Mouse (Mus musculus) liver, embryonic 14.5 days (tissue): Measurements from ENCODE around the gene Dnajc21. TPM values are rescaled to one million over a fixed set of nuclear protein-coding genes. Genes with fewer than 3 reads are reported as not detected.
A peak's percentile ranks its signal among the peaks of the same experiment; 100 is the strongest.

ENCODE experiments used
- ATAC-seq: fragments of 200-750 bp; cut with Nextera tagmentation; 2 replicates; pipeline ENCODE4 v1.8.0; 2017; ENCODE audit warnings: moderate number of reproducible peaks, mild to moderate bottlenecking, moderate library complexity; ENCODE audit not compliant: insufficient read depth
- DNase-seq, 3 experiments: peaks; one replicate each; pipeline ENCODE4 v3.0.0-alpha.2; 2012 to 2013; ENCODE audit warnings: low read depth in 3 of 3, low spot score in 3 of 3
- H3K27ac ChIP-seq: fragments of 300-500 bp; sonication (generic); 2 replicates; pipeline ENCODE4 v1.5.1; 2014; ENCODE audit warnings: moderate library complexity, mild to moderate bottlenecking, control low read depth, inconsistent platforms
- H3K27me3 ChIP-seq: fragments of 300-500 bp; sonication (generic); 2 replicates; pipeline ENCODE4 v1.6.1; 2014; ENCODE audit warnings: mild to moderate bottlenecking, low read length, moderate library complexity; ENCODE audit not compliant: control insufficient read depth, insufficient read depth
- H3K36me3 ChIP-seq: fragments of 300-500 bp; sonication (generic); replicated peaks from 2 replicates; pipeline ENCODE4 v1.6.1; 2014; ENCODE audit warnings: low read depth; ENCODE audit not compliant: control insufficient read depth, insufficient read depth
- H3K4me1 ChIP-seq, 2 experiments: fragments of 200-500 bp in 1 of 2; fragments of 300-500 bp in 1 of 2; sonication (generic) in 1 of 2; replicated peaks; 2 replicates each; pipeline ENCODE4 v1.6.1; 2012 to 2014; ENCODE audit warnings: antibody characterized with exemption in 1 of 2, inconsistent platforms in 1 of 2, low read length in 1 of 2; ENCODE audit not compliant: control insufficient read depth in 2 of 2, insufficient read depth in 2 of 2
- H3K4me2 ChIP-seq: fragments of 300-500 bp; sonication (generic); 2 replicates; pipeline ENCODE4 v1.6.1; 2014; ENCODE audit warnings: low read depth, mild to moderate bottlenecking, control low read depth, moderate library complexity
- H3K4me3 ChIP-seq, 2 experiments: fragments of 200-500 bp in 1 of 2; fragments of 300-500 bp in 1 of 2; sonication (generic) in 1 of 2; 2 replicates each; pipeline ENCODE4 v1.5.1; 2012 to 2014; ENCODE audit warnings: low read depth in 2 of 2, low read length in 2 of 2, mild to moderate bottlenecking in 2 of 2, control low read depth in 1 of 2, inconsistent platforms in 1 of 2, moderate library complexity in 1 of 2; ENCODE audit not compliant: insufficient read depth in 1 of 2
- H3K9ac ChIP-seq: fragments of 300-500 bp; sonication (generic); replicated peaks from 2 replicates; pipeline ENCODE4 v1.6.1; 2014; ENCODE audit warnings: mild to moderate bottlenecking, control low read depth, moderate library complexity
- H3K9me3 ChIP-seq: fragments of 300-500 bp; sonication (generic); 2 replicates; pipeline ENCODE4 v1.6.1; 2016; ENCODE audit warnings: low read length, mixed read lengths; ENCODE audit not compliant: control insufficient read depth
- CTCF ChIP-seq: IDR thresholded peaks from 2 replicates; pipeline ENCODE4 v1.5.1; 2016; ENCODE audit warnings: antibody characterized with exemption, low read depth, control low read depth
- EP300 ChIP-seq: IDR thresholded peaks from 2 replicates; pipeline ENCODE4 v1.6.1; 2016; ENCODE audit warnings: antibody characterized with exemption, low read depth
- WGBS: fragments of 180-500 bp; shearing (Covaris S2); extraction: QIAGEN DNeasy Blood & Tissue Kit; methylation state at CpG from one replicate; pipeline ENCODE4 v1.1.7; 2014; ENCODE audit not compliant: insufficient replicate concordance; 5-methylcytosine and 5-hydroxymethylcytosine counted together
- polyA plus RNA-seq, 2 experiments: library from polyadenylated mRNA; depleted of rRNA in 1 of 2; stranded (reverse) in 1 of 2; unstranded in 1 of 2; fragments of >200 nt; fragmentation: Nextera tagmentation in 1 of 2; extraction: Ambion mirVana in 1 of 2; gene quantifications; 2 replicates each; pipeline versions ENCODE4 v1.2.1 to v1.2.3; 2012 to 2014

The Dnajc21 gene
- polyA plus RNA-seq (2012; rRNA removed) (2.7 and 5.4 TPM in 2 replicates), polyA plus RNA-seq (2014; fragmentation: Nextera tagmentation; extraction: Ambion mirVana) (4.9 and 6.5 TPM in 2 replicates)

DNA sequence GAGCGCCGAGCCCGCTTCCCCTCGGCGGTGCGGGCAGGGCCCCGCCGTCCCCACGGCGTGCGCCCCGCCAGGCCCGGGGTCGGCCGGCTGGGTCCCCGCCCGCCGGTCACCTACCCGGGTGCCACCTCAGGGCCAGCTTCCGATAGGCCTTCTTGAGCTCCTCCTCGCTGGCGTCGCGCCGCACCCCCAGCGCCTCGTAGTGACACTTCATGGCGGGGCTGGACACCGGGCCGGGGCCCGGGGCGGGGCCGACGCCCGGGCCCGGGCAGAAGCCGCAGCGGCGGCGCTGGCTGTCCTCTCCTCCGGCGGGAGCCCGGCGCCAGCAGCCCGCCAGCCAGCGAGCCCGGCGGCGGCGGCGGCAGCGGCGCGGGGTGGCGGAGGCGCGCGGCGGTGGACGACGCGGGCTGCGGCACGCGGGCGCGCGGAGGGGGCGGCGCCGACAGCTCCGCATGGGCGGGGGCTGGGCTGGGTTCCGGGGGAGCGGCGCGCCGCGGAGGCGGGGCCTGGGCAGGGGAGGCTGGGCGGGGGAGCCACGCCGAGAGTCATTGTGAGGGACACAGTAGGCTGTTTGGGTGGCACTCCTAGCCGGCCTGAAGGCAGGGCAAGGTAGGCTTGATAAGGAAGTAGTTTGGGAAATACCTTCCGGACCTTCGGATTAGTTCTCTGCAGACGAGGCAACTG lies at the start of gene Dnajc21:
Gene Dnajc21 (minus strand): TSS at position 366 of the 681 bp plus-strand sequence.
- H3K4me1 ChIP-seq: peaks cover 2 to 7% of the 10 kb centered on the region in 2 experiments; a peak in 2 of 4 replicates
- TF ChIP-seq CTCF: no peak
- no peak for TF ChIP-seq EP300
- H3K9me3 ChIP-seq: no peaks in the 10 kb centered on the region
- ATAC-seq (peak; percentile 97), DNase-seq (peak; percentile 65 to 70 (median 69))
- H3K9ac ChIP-seq: peak within 1 kb of the TSS; percentile 87
- peak within 1 kb of the TSS; percentile 72 to 84 for H3K4me3 ChIP-seq
- H3K4me2 ChIP-seq: peak within 1 kb of the TSS; percentile 98
- peaks cover 1% of the 10 kb centered on the region for H3K36me3 ChIP-seq
- 1% methylated on average over 65 of the region's 87 CpGs for WGBS
- peak within 1 kb of the TSS; percentile 25; the same call in 1 of the 2 replicates for H3K27ac ChIP-seq
- H3K27me3 ChIP-seq: no peaks in the 10 kb centered on the region

DNA sequence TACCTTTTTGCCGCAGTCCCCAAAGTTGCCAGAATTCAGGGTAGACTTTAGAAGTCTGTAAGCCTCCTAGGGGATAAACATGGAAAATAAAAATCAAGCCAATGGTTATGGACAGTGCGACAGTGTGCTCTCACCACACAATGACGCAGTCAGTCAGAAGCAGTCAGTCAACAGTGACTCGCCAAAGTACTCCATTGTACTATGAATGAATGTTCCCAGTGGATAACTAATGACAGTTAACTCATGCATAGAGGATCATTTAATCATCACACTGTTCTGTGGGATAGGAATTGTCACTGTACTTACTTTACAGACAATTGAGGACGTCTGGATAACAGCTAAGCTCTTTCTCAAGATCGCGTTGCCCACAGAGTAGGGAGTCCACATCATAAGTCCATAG lies 44.9 kb upstream of the Dnajc21 start:
- H3K4me2 ChIP-seq: no peak overlapping the region
- ATAC-seq (no peak), DNase-seq (no peak)
- 73% methylated on average over 7 of the region's 7 CpGs for WGBS
- no peaks in the 10 kb centered on the region for H3K36me3 ChIP-seq
- H3K4me3 ChIP-seq: no peak overlapping the region
- no peaks in the 10 kb centered on the region for H3K27me3 ChIP-seq
- no peak overlapping the region for H3K9ac ChIP-seq
- no peaks in the 10 kb centered on the region for H3K9me3 ChIP-seq
- no peaks in the 10 kb centered on the region for H3K4me1 ChIP-seq
- H3K27ac ChIP-seq: no peak overlapping the region
- TF ChIP-seq CTCF (no peak), EP300 (no peak)

DNA sequence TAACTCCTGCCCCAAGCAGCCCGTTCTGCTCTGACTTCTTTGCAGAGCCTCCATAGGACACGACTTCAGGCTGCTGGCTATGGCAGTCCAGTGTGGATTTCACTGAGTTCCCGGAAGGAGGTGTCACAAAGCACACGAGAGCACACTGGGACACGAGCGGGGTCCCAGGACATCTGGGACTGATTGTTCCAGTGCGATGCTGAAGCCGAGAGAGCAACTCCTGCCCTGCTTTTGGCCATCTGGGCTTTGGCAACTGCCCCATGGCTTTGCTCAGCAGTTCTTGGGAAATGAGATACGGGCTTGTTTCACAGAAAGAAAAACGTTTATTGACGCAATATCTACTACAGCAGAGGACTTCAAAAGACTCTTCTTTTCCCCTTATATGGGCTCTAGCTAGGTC lies 35.8 kb upstream of the Dnajc21 start:
- no peak overlapping the region for H3K27ac ChIP-seq
- H3K9ac ChIP-seq: no peak overlapping the region
- no peak overlapping the region for H3K4me3 ChIP-seq
- TF ChIP-seq CTCF: no peak
- TF ChIP-seq EP300: no peak
- H3K27me3 ChIP-seq: no peaks in the 10 kb centered on the region
- ATAC-seq (no peak), DNase-seq (no peak)
- H3K9me3 ChIP-seq: no peaks in the 10 kb centered on the region
- WGBS: 65% methylated on average over 11 of the region's 11 CpGs
- H3K4me2 ChIP-seq: no peak overlapping the region
- no peaks in the 10 kb centered on the region for H3K36me3 ChIP-seq
- H3K4me1 ChIP-seq: no peaks in the 10 kb centered on the region

DNA sequence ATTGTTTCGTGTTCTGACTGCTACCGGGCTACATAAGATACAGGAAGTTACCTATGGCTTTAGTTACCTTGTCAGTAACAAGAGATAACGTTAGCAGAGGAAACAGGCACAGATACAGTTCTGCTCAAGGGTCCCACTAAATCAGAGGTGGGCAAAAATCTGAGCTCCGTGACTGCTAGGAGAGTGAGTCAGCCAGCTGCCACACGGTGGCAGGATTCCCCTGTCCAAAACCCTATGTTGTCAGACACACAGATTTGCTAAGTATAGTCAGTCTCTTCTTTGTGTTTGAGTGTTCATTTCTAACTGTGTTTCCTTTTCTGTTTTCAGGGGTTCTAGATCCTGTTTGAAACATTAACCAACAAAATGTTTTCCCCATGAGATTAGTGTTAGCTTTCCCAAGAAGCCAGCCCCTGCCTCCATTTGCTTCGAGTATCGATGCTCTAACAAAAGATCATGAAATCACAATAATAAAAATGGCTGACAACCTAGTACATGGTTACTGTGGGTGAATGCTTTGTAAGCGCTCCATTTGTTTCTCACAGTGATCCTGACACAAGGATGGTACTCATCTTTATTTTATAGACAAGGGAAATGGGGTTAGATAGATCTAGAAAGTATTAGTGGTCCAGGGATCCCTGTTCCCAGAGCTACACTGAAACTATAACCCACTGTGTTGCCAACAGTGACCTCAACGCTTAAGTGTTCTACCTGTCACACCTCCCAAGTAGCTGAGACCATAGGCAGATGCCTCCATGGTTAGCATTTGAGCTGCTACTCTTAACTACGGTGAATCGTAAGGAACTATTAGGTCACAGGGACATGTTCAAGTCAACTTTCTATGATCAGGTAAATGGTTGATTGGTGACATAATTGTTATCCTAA lies 30.8 kb upstream of the Dnajc21 start:
- DNase-seq (no peak), ATAC-seq (no peak)
- WGBS: 44% methylated on average over 11 of the region's 11 CpGs
- H3K27ac ChIP-seq: no peak overlapping the region
- no peaks in the 10 kb centered on the region for H3K27me3 ChIP-seq
- TF ChIP-seq EP300 (no peak), CTCF (peak; percentile 63)
- no peak overlapping the region for H3K9ac ChIP-seq
- H3K4me3 ChIP-seq: no peak overlapping the region
- H3K36me3 ChIP-seq: no peaks in the 10 kb centered on the region; the same call in 1 of the 2 replicates
- no peaks in the 10 kb centered on the region for H3K9me3 ChIP-seq
- no peaks in the 10 kb centered on the region for H3K4me1 ChIP-seq
- H3K4me2 ChIP-seq: no peak overlapping the region

DNA sequence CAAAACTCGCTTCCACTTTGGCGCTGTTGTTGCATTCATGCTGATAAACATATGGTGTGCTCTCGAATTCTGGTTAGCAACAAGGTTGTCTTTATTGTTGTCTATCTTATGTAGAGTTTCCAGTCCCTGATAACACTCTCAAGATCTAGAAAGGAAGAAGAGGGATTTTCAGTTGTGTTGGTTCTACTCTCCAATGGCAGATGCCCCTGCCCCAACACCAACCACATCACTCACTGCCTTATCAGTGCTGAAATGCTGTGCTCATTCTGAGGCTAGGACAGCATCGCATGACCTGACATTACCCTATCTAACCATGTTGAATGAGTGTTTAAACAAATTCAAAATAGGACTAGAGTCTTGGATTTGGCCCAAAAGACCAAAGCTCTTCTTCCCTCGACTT lies 29.7 kb upstream of the Dnajc21 start:
- no peaks in the 10 kb centered on the region for H3K27me3 ChIP-seq
- no peaks in the 10 kb centered on the region for H3K4me1 ChIP-seq
- 52% methylated on average over 5 of the region's 5 CpGs for WGBS
- H3K4me3 ChIP-seq: no peak overlapping the region
- no peak for ATAC-seq
- no peaks in the 10 kb centered on the region; the same call in 1 of the 2 replicates for H3K36me3 ChIP-seq
- no peak overlapping the region for H3K4me2 ChIP-seq
- TF ChIP-seq EP300: no peak
- TF ChIP-seq CTCF: no peak
- no peak overlapping the region for H3K9ac ChIP-seq
- H3K9me3 ChIP-seq: no peaks in the 10 kb centered on the region
- H3K27ac ChIP-seq: no peak overlapping the region
- DNase-seq: no peak
